Mouse (Mus musculus) heart, postnatal 0 days (tissue): Measurements from ENCODE around the gene Ttc23.
A peak's percentile ranks its signal among the peaks of the same experiment; 100 is the strongest.

Experiments
- CTCF ChIP-seq: IDR thresholded peaks from 2 replicates; pipeline ENCODE4 v1.5.1; 2016; ENCODE audit warnings: antibody characterized with exemption, control low read depth, low read depth
- EP300 ChIP-seq: IDR thresholded peaks from 2 replicates; pipeline ENCODE4 v1.6.1; 2016; ENCODE audit warnings: antibody characterized with exemption, low read depth

DNA sequence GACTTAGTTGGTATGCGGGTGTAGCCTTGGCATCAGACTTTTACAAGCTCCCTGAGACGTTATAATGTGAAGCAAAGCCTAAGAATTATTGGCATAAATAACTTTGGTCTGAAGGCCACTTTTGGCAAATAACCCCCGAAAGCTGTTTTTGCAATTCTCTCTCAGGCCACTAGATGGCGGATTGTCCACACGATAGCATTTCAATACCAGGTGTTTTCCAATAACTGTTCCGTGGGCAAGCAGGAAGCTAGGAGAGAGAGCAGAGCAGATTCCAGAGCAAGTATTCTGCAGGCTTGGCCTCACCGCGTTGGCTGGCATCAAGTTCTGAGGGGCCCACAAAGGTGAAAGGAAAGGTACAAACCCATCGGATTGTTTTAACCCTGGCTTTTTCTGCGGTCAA lies 141.5 kb downstream of the Ttc23 start:
- peak; percentile 96 for TF ChIP-seq CTCF
- no peak for TF ChIP-seq EP300
